Mouse (Mus musculus): ENCODE data around the gene Ptch2. TPM values are rescaled to one million over a fixed set of nuclear protein-coding genes. Genes with fewer than 3 reads are reported as not detected.

Ptch2 gene
- 0.11 and 0.15 TPM in 2 replicates for polyA plus RNA-seq (2021; fragmentation: Nextera tagmentation)
- long read RNA-seq, experiment 1, result 0 reads
- long read RNA-seq, experiment 2, result 0 reads

DNA sequence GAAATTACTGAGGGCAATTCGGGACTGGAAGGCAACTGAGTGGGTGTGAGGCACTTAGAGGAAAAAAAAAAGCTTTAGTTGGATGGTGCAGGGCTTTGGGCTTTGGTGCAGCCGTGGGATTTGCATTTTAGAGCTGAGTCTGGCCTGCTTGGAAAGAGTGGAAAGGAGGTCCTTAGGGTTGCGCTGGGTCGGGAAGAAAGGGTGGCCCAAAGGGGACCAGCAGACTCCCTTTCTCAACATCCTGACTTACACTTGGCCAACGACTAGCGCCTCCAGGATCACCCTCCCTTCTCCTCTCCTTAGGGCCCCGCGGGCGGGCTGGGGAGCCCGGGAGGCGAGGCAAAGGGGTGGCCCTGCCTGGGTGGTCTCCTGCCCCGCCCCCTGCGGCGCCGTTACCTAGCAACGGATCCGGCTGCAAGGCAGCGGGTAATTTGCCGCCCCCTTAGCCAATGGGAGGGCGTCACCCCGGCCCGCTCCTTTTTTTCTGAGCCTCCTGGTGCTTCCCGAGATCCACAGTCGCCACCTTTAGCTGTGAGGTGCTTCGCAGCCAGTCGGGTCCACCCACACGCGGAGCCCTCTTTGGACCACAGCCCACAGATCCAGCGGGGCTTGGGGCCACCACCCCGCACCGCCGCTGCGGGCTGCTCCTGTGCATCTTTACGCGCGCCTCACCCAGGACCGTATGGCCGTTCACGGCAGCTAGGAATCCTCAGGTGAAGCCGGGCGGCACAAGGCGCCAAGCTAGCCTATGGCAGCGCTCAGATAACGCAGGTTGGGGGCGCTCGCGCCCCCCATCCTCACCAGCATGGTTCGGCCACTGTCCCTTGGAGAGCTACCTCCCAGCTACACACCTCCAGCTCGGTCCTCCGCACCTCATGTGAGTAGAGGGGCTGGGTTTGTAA, at the start of gene Ptch2:
Gene Ptch2, plus strand, starts transcription at position 525 of the 902 bp plus-strand sequence.

DNA sequence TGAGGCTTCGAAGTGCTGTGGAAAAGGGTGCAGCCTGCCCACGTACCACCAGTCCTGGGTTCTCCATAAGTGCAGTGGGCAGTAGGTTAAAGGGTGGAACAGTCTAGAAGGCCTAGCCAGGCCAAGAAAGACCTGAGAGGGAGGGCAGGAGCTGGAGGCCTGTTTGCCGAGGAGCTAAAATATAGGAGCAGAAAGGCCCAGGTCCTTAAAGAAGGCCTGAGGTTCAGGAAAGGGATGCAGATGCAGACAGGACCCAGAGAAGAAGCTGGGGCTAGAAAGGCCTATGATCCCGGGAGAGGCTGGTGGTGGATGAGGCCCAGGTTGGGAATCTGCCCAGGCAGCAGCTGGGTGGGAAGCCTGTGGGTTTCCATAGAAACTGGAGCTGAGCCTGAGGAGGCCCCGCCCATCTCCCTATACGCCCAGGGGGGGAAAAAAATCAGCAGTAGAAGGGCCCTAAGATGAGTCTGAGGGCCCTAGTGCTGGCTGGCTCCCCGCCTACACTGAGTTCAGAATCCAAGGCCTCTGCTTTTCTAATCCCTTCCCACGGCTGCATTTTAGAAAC, 29.6 kb downstream of the Ptch2 start, which contains the start of gene Btbd19:
Gene Btbd19, minus strand, starts transcription at position 378 of the 562 bp plus-strand sequence.

DNA sequence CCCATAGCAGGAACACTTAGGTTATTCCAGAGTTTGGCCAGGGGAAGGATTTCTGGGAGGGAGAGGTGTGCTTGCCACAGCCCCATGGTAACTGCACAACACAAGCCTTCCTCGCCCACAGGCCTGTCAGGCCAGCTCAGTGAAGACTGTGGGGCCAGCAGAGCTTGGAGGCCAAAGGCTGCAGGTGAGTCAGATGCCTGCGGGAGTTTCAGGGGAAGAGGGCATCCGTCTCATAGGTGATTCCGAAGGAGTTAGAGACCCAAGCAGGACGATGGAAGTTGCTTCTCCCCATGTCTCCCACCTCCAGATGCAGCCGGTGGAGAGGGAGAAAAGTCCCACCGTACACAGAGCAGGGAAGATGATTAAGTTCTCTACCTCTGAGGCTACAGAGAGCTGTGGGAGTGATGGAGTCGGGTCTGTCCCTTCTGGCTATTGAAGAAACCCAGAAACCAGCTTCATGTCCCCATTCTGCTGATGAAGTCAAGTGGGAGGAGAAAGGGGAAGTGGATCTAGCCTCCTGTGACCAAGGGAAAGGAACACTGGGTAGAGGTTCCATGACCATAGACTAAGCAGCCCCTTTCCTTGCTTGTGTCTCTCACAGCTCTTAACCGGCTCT, 30.9 kb downstream of the Ptch2 start, which contains the start of gene Tctex1d4:
Gene Tctex1d4, plus strand, starts transcription at position 120 of the 616 bp plus-strand sequence.

DNA sequence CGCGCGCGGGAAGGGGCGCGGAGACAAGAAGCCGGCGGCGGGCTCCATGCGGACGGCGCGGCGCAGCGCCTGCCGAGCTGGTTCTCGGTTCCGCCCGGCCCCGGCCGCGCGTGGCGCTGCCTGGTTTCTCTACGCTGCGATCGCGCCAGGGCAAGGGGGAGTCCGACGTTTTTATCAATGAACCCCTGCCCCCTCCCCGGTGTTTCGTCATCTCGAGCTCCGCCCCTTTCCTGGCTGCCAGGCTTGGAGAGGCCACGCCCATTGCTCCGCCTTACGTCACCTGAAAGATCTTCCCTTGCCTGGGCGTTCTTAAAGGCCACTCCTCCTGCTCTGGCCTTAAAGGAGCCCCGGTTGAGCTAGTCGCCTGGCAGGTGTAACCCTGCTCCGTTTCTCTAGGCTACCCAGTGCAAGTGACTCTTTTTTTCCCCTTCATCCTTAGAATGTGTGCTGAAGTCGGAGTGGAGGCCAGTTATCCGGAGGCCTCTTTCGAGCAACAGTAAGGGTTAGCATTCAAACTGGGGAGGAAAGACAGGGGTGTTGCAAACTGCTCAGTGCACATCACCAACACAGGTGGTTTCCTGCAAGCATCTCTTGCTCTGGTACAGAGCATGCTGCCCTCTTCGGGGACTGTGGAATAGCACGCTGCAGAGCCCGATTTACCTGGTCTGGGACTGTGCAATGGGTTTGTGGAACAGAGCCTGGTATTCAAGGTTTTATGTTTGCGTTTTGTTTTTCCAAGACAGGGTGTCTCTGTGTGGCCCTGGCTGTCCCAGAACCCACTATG, 38.1 kb downstream of the Ptch2 start, which contains the start of gene Plk3:
Gene Plk3, minus strand, starts transcription at position 147 of the 784 bp plus-strand sequence.

DNA sequence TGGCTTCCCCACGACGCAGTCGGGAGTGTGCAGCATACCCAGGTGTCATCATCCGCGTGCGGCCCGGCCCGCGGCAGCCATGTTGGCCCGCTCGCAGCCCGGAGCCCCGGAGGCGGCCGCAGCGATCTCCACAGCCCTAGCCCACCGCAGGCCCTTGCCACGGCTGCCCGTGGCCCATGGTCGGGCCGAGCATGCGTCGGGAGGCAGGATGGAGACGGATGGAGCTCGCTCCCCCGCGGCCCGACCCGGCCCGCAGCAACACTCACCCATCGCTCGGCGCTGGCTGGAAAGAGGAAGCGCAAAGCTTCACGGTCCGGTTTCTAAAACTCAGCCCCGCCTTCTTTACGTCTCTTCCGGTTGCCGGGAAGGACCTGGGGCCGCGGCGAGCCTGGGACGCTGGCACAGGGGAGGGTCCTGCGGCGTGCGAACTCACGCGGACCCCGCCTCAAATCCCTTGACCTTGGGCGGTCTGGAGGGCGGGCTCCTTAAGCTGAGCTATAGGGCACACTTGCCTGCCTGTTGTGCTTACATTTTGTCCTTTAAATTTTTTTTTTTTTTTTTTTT, 60.0 kb downstream of the Ptch2 start, which contains the start of gene Rps8:
Gene Rps8, minus strand, starts transcription at position 452 of the 564 bp plus-strand sequence.

Other genes with a start within 250 kb of the Ptch2 start
- 0.75 and 0.85 TPM in 2 replicates for gene Zswim5, start 218.7 kb upstream of the Ptch2 start, polyA plus RNA-seq (2021; fragmentation: Nextera tagmentation)
- 56.2 and 74.4 TPM in 2 replicates for gene Urod, start 101.7 kb upstream of the Ptch2 start, polyA plus RNA-seq (2021; fragmentation: Nextera tagmentation)
- 11.4 and 13.0 TPM in 2 replicates for gene Hectd3, start 100.8 kb upstream of the Ptch2 start, polyA plus RNA-seq (2021; fragmentation: Nextera tagmentation)
- gene Eif2b3, start 76.7 kb upstream of the Ptch2 start, polyA plus RNA-seq (2021; fragmentation: Nextera tagmentation), result 20.0 and 23.7 TPM in 2 replicates
- gene Btbd19, start 29.6 kb downstream of the Ptch2 start, polyA plus RNA-seq (2021; fragmentation: Nextera tagmentation), result 7.6 and 10.6 TPM in 2 replicates
- 0.61 and 1.8 TPM in 2 replicates for gene Tctex1d4, start 30.7 kb downstream of the Ptch2 start, polyA plus RNA-seq (2021; fragmentation: Nextera tagmentation)
- gene Plk3, start 37.9 kb downstream of the Ptch2 start, polyA plus RNA-seq (2021; fragmentation: Nextera tagmentation), result 3.1 and 11.0 TPM in 2 replicates
- gene Rps8, start 60.2 kb downstream of the Ptch2 start, polyA plus RNA-seq (2021; fragmentation: Nextera tagmentation), result 1,015 and 1,443 TPM in 2 replicates
- 0.09 and 0.22 TPM in 2 replicates for gene Kif2c, start 86.6 kb downstream of the Ptch2 start, polyA plus RNA-seq (2021; fragmentation: Nextera tagmentation)
- gene Tmem53, start 155.9 kb downstream of the Ptch2 start, polyA plus RNA-seq (2021; fragmentation: Nextera tagmentation), result 11.1 and 12.3 TPM in 2 replicates
- 0.40 and 0.42 TPM in 2 replicates for gene Armh1, start 156.1 kb downstream of the Ptch2 start, polyA plus RNA-seq (2021; fragmentation: Nextera tagmentation)